Mouse (Mus musculus): ENCODE measurements around the gene Ifit1bl1.
A peak's percentile ranks its signal among the peaks of the same experiment; 100 is the strongest.
"Not testable (repeated sequence)": the region's sequence is repeated elsewhere in the genome, so short reads cannot be mapped to it uniquely, and the experiment has no call there.

Ifit1bl1 gene

DNA sequence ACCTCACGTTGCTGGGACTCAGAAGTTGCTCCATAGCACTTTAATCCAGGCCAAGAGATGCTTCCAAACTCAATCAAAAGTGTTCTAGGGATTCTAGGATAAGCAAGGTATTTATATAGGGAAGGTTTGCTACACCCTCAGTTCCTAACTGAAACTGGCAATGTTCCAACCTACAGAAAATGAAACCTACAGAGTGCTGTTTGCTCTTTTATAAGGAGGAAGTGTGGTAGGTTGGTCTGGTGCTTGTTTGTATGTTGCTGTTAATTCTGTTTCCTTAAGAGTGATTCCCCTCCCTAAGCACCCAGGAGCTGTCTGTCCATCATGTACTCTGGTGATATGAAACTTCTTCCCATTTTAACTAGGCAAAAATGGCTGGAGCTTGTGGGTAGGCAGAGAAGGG is at the start of gene Ifit1bl1:
Gene Ifit1bl1 (minus strand): TSS at position 69 of the 400 bp plus-strand sequence.
- DNase-seq, result not testable (repeated sequence)

DNA sequence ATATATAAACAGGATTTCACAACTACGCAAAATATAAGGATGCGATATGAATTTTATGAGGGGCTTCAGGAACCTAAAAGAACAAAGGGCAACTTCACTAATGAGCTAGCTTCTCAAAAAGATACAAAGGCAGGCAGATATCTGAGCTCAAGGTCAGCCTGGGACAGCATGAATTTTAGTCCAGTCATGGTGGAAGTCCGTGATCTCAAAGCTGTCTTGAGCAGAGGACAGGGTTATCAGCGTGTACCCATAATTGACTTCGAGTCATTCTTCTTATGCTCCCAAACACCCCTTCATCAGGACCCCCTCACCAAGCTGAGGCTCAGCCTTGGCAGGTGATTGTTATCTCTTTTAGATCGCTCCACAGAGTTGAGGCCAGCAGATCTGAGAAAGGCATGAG is 49.2 kb upstream of the Ifit1bl1 start:
- no peak for DNase-seq

DNA sequence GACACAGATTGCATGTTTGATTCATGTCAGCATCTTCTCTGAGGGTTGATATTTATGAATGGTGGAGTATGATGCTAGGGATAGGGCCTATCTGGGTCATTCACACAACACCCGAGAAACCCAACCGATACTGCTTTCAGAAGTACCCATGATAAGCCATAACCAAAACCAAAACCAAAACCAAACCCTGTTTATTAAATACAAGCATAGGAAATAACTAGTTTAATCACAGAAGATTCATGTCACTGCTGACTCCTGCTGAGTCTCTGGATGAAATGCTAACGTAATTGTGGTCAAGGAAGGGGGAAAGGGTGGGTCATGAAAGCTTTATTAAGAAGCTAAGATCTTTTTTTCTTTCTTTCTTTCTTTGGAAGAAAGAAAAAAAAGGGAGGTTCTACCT is 48.5 kb upstream of the Ifit1bl1 start:
- no peak for DNase-seq

DNA sequence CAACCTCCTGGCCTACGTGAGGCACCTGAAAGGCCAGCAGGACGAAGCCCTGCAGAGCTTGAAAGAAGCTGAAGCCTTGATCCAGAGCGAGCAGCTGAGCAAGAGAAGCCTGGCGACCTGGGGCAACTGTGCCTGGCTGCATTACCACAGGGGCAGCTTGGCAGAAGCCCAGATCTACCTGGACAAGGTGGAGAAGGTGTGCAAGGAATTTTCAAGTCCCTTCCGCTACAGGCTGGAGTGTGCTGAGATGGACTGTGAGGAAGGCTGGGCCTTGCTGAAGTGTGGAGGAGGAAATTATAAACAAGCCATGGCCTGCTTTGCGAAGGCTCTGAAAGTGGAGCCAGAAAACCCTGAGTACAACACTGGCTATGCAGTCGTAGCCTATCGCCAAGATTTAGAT is 45.9 kb upstream of the Ifit1bl1 start:
- not testable (repeated sequence) for DNase-seq

DNA sequence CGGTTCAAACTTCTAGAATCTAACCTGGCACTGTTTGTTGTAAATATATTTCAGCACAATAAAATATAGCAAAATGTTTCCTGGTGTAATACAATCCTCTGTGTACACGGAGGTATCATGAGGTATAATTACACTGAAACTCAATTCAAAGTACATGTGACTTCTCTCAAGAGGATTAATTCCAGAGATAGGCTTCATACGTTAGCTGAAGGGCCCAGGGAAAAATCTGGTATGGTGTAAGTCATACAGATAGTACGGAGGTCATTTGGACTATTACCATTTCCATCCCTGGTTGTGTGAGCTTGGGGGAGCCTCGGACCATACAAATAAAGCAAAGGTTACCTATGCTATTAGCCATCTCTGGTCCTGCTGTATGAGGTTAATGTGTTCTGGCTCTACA is 40.9 kb upstream of the Ifit1bl1 start:
- DNase-seq, result no peak

DNA sequence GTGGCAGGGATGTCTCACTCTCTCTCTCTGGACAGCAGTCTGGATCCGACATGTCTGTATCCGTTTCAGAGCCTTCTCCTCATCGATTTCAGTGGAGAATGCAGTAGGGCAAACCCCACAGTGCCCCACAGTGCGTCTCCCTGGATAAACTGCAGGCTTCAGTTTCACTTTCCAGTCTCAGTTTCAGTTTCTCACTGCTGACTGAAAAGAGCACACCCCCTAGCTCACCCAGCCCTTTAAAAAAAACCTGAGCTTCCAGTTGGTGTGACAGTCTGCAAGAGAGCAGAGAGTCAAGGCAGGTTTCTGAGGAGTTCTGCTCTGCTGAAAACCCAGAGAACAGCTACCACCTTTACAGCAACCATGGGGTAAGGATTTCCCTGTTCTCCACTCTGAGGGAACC is 38.9 kb upstream of the Ifit1bl1 start, which contains the start of the genes Ifit1bl2 and Ifit1:
Gene Ifit1bl2 (minus strand): TSS at position 121 of the 400 bp plus-strand sequence.
Gene Ifit1 (plus strand): TSS at position 249 of the 400 bp plus-strand sequence.
- no peak for DNase-seq

DNA sequence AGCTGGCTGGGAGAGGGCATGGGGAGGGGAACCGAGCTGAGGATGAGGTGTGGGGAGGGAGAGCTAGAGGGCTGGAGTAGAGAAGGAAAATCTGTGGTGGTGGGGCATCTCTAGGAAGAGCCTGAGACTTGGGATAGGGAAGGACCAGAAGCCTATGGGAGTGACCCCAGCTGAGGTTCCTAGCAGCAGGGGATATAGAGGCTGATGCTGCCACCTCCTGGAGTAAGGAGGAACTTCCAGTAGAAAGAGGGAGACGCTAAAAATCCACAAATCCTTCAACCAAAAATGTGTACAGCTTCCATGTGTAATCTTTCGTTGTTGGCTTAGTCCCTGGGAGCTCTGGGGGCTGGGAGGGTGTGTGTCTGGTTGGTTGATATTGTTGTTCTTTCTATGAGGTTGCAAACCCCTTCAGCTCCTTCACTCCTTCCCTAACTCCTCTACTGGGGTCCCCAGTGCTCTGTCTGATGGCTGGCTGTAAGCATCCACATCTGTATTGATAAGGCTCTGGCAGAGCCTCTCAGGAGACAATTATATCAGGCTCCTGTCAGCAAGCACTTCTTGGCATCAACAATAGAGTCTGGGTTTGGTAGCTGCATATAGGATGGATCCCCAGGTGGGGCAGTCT is 35.3 kb upstream of the Ifit1bl1 start:
- no peak for DNase-seq

DNA sequence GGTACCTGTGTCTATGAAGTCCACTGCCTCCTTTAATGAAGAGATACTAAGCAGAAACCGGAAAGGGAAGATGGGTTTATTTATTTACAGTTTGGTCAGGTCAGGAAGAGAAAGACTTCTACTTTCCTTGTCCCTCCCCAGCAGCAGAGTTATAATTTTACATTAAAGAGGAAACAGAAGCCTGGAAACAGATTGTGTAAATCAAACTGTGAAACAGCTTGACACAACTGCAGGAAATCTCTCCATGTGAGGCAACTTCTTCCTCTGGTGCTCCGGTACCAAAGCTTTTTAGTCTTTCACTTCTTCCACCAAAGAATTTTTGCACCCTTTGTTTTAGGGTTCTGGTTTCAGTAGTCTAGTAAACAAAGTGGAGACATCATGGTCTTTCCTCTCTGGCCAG is 31.7 kb upstream of the Ifit1bl1 start:
- DNase-seq, result no peak

DNA sequence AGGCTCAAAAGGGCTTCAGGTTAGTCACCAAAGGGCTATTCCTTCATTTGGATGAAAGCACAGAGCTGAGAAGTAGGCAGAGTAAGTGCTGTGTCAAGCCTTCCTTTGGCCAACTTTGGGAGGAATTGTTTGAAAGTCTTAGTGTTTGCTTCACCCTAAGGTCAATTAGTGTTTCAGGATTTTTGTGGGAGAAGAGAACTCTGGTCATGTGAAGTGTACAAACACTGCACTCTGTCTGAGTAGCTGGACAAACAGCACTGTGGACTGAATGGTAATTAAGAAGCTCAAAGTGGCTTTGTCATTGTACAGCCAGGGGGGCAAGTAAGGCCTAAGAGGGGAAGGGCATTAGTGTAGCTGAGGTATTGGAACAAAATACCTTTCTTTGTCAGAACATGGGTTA is 29.7 kb upstream of the Ifit1bl1 start:
- DNase-seq, result no peak

DNA sequence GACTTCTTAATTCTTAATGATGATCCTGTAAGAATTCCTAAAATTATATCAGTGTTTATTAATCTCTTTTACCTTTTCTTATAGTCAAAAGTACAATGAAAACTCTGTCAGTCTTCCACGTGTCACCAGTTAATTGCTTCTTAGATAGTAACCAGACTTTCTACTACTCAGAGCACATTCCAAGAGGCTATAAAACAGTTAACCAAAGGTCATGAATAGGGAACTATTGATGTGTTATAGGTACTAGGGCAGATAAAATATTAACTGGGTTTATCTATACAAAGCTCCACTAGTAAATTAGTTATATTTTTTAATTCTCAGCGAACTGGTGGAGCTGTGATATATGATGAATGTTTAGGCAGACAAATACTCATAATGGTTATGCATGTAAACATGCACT is 25.7 kb upstream of the Ifit1bl1 start:
- no peak for DNase-seq

DNA sequence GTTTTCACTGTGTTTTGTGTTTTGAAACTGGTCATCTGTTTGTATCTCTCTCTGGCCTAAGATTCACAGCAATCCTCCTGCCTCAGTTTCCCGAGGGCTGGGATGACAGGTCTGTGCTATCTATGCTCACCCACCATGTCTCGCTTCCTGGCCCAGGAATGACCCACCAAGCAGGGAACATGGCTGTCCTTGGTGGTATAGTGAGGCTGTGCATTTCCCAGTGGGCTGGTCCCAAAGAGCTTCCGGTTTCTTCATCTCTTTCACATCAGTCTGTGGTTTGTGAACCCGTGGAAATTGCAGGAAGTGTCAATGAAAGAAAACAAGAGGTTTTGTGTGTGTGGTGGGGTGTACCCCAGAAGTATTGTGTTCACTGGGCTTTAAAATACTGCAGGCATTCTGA is 22.9 kb upstream of the Ifit1bl1 start:
- DNase-seq, result no peak

DNA sequence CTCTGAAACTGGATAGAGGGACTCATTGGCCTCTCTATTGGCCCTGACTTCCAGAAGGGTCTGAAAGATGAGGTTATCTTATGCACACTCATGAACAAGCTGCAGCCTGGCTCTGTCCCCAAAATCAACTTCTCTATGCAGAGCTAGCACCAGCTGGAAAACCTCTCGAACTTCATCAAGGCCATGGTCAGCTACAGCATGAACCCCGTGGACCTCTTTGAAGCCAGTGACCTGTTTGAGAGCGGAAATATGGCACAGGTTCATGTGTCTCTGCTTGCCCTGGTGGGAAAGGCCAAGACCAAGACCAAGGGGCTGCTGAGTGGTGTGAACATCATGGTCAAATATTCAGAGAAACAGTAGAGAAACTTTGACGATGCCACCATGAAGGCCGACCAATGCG is 22.0 kb upstream of the Ifit1bl1 start:
- no peak for DNase-seq

DNA sequence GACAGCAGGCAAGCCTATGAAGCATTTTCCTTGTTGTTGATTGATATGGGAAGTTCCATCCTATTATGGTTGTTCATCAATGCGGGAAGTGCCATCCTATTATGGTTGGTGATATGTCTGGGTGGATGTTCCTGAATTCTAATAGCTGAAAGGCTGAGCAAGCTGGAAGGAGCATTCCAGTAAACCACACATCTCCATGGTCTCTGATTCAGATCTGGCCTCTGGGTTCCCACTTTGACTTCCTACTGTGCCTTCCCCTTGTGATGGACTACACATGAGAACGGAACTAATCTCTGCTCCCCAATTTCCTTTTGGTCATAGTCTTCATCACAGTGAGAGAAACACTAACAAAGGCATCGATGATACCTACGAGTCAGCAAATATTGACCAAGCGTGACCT is 19.1 kb upstream of the Ifit1bl1 start:
- DNase-seq, result no peak

DNA sequence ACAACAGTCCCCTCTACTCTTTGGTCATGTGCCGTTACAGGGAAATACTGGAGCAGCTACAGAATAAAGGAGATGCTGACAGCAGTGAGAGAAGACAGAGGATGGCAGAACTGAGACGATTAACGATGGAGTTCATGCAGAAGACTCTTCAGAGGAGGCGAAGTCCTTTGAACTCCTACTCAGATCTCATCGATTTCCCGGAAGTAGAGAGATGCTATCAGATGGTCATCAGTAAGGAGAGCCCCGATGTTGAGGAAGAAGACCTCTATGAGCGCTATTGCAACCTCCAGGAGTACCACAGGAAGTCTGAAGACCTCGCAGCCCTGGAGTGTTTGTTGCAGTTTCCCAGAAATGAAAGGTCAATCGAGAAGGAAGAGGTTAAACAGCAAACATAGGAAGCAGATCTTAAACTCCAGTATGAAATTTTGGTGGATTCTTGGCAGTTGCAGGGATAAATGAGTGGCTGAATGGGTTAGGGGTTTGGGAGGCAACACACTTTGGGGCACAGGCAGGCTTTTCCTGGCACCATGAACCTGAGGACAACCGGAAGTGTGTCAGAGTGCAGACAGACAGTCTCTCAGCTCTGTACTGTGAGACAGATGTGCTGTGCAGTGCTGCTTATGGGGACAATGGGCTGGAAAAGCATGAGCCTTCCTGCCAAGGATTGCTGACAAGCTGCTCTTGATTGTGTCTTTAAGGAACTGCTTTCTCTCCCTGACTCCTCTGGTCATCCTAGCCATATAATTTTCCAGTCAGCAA is 10.7 kb upstream of the Ifit1bl1 start:
- not testable (repeated sequence) for DNase-seq

DNA sequence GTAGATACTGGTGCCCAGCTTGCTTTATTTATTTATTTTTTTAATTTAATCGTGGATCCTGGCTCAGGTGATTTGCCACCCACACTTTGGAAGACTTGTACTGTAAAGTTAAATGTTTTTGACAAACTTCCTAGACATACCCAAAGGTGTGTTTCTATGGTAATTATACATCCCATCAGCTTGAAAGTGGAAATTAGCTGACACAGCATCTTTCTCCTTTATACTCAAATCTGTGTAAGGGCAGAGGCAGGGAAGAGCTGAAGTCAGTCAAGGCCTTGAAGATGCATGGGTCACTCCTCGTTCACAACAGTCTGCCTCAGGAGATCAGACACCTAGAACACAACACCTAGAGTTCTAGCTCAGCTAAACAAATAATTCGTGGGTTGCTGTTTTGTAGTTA is 8.4 kb upstream of the Ifit1bl1 start:
- not testable (repeated sequence) for DNase-seq

DNA sequence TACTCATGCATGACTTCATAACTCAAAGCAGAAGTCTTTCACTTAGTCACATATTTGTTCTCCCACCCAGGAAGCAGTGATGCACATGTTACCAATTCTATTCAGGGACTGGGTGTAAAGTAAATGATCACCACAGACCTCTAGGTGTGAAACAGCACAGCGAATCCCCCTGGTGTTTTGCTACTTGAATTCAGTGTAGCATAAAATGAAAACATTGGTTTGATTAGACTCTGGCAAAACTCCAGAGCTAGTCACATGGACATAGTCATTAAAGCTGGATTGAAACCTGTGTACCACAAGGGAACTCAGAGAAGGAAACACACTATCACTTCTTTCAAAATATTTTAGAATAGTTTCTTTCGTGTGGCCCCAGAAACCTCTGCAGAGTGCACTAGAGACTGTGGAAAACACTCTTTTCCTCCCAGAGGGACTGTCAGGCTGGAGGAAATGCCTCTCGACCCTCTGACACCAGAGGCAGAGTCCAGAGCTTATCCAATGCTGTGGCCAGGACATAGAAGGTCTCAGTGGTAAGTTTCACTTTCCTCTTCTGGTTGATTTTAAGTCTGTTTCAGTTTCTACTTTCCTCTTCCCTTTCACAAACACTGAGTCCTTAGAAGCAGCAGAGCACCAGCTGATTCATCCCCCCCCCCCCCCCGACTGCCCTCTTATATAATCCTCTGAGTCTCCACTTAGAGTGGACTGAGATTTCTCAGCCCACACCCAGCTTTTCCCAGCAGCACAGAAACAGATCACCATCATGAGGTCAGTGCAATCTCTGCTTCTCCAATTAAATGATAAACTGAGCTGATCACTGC is 5.7 kb upstream of the Ifit1bl1 start, which contains the start of gene Ifit3b:
Gene Ifit3b (plus strand): TSS at position 734 of the 815 bp plus-strand sequence.
- DNase-seq, result not testable (repeated sequence)

DNA sequence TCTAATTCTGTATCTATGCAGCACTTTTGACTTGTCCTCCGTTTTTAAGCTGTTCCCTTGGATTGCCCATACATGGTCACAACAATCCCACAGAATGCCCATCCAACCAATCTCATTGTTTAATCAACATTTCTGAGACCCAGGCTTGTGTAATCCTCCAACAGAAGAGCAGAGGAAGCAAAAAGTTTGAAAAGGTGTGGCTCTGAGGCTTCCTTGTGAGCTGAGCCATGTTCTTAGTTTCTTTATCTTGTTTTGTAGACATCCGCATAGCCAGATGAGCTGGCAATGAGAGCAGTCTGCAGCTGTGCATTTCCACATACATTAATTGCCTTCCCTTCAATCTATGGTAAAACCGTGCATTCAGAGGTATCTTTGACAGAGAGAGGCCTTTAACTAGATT is 3.7 kb upstream of the Ifit1bl1 start:
- DNase-seq, result no peak

DNA sequence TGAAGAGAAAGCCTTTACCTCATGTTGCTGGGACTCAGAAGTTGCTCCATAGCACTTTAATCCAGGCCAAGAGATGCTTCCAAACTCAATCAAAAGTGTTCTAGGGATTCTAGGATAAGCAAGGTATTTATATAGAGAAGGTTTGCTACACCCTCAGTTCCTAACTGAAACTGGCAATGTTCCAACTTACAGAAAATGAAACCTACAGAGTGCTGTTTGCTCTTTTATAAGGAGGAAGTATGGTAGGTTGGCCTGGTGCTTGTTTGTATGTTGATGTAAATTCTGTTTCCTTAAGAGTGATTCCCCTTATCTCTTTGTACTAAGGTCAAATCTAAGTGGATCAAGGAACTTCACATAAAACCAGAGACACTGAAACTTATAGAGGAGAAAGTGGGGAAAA is 2.5 kb downstream of the Ifit1bl1 start:
- not testable (repeated sequence) for DNase-seq

DNA sequence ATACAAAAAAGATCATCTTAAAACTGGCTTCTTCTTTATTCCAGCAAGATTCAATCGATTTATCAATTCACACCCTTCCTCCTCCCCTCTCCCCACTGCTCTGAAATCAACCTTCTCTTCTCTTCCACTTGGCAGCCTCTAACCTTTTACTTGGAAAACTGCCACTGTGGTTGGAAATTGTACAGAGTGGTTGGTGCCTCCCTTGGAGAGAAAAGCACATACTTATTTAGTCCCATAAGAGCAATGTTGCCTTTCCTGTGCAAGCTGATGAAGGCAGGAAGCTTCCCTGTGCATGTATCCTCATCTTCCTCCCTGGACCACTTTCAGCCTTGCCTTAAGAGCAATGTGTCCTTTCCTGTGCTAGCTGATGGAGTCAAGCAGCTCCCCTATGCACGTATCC is 3.4 kb downstream of the Ifit1bl1 start:
- peak; percentile 16 for DNase-seq

DNA sequence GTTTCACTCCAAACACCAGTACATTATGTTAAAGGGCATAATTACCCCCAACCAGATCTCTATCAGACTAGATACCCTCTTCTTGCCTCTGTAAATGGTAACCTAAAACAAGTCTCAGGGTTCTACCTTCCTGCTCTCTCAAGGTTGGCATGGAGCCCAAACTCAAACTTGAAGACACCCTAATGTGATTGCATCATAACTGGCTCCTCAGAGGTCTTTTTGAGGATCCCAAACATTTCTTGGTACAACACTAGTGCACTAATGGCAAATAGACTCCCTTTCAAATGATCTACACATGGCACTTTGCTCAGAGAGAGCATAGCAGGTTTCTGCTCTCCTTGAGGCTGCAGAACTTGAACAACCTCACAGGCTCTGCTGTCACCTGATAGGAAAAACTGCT is 4.9 kb downstream of the Ifit1bl1 start:
- no peak for DNase-seq

DNA sequence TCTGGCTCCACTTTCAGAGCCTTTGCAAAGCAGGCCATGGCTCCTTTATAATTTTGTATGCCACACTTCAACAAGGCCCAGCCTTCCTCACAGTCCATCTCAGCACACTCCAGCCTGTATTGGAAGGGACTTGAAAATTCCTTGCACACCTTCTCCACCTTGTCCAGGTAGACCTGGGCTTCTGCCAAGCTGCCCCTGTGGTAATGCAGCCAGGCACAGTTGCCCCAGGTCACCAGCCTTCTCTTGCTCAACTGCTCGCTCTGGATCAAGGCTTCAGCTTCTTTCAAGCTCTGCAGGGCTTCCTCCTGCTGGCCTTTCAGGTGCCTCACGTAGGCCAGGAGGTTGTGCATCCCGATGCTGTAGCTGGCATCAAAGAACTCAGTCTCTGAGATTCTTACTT is 7.2 kb downstream of the Ifit1bl1 start:
- DNase-seq, result not testable (repeated sequence)

DNA sequence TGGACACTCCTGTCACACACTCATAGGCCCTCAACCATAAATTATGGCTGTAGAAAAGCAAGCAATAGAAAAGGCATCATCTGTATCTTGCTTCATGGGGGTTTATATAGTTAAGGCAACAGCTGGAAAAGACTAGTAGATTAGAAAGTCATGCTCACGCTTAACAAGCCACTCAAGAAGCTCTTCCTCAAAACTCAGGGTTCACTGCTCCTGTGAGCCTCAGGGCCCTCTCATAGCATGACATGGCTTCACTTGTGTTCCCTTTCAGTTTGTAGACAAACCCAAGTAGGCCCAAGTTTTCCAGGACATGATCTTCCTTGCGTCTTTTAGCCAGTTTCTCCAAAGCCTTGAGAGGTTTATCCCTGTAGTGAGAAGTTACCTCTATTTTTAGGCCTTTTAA is 8.3 kb downstream of the Ifit1bl1 start:
- DNase-seq, result no peak

DNA sequence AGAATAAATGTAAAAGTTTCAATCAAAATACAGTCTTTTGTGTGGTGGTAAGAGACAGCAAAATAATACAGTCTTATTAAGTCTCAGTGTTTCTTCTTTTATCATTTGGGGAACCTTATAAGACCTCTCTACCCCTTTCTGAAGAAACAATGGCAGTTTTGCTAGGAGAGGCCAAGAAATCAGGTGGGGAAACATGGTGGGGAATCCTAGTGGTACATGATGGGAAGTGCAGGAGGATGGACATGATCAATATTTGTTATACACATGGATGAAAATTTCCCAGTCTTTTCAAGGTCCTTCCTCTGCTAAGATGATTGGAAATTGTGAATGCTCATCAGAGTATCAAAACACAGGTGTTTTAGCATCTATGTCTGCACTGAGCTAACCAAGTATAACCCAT is 12.8 kb downstream of the Ifit1bl1 start:
- no peak for DNase-seq

Measured in cerebellum, adult 11 months (tissue).